Mouse (Mus musculus) liver, embryonic 14.5 days (tissue): ENCODE data around the gene Wwc1. TPM values are rescaled to one million over a fixed set of nuclear protein-coding genes. Genes with fewer than 3 reads are reported as not detected.

ENCODE experiments used
- ATAC-seq: fragments of 200-750 bp; cut with Nextera tagmentation; 2 replicates; pipeline ENCODE4 v1.8.0; 2017; ENCODE audit warnings: moderate number of reproducible peaks, mild to moderate bottlenecking, moderate library complexity; ENCODE audit not compliant: insufficient read depth
- DNase-seq, 3 experiments: peaks; one replicate each; pipeline ENCODE4 v3.0.0-alpha.2; 2012 to 2013; ENCODE audit warnings: low read depth in 3 of 3, low spot score in 3 of 3
- H3K27ac ChIP-seq: fragments of 300-500 bp; sonication (generic); 2 replicates; pipeline ENCODE4 v1.5.1; 2014; ENCODE audit warnings: moderate library complexity, mild to moderate bottlenecking, control low read depth, inconsistent platforms
- H3K27me3 ChIP-seq: fragments of 300-500 bp; sonication (generic); 2 replicates; pipeline ENCODE4 v1.6.1; 2014; ENCODE audit warnings: mild to moderate bottlenecking, low read length, moderate library complexity; ENCODE audit not compliant: control insufficient read depth, insufficient read depth
- H3K36me3 ChIP-seq: fragments of 300-500 bp; sonication (generic); replicated peaks from 2 replicates; pipeline ENCODE4 v1.6.1; 2014; ENCODE audit warnings: low read depth; ENCODE audit not compliant: control insufficient read depth, insufficient read depth
- H3K4me1 ChIP-seq, 2 experiments: fragments of 200-500 bp in 1 of 2; fragments of 300-500 bp in 1 of 2; sonication (generic) in 1 of 2; replicated peaks; 2 replicates each; pipeline ENCODE4 v1.6.1; 2012 to 2014; ENCODE audit warnings: antibody characterized with exemption in 1 of 2, inconsistent platforms in 1 of 2, low read length in 1 of 2; ENCODE audit not compliant: control insufficient read depth in 2 of 2, insufficient read depth in 2 of 2
- H3K4me2 ChIP-seq: fragments of 300-500 bp; sonication (generic); 2 replicates; pipeline ENCODE4 v1.6.1; 2014; ENCODE audit warnings: low read depth, mild to moderate bottlenecking, control low read depth, moderate library complexity
- H3K4me3 ChIP-seq, 2 experiments: fragments of 200-500 bp in 1 of 2; fragments of 300-500 bp in 1 of 2; sonication (generic) in 1 of 2; 2 replicates each; pipeline ENCODE4 v1.5.1; 2012 to 2014; ENCODE audit warnings: low read depth in 2 of 2, low read length in 2 of 2, mild to moderate bottlenecking in 2 of 2, control low read depth in 1 of 2, inconsistent platforms in 1 of 2, moderate library complexity in 1 of 2; ENCODE audit not compliant: insufficient read depth in 1 of 2
- H3K9ac ChIP-seq: fragments of 300-500 bp; sonication (generic); replicated peaks from 2 replicates; pipeline ENCODE4 v1.6.1; 2014; ENCODE audit warnings: mild to moderate bottlenecking, control low read depth, moderate library complexity
- H3K9me3 ChIP-seq: fragments of 300-500 bp; sonication (generic); 2 replicates; pipeline ENCODE4 v1.6.1; 2016; ENCODE audit warnings: low read length, mixed read lengths; ENCODE audit not compliant: control insufficient read depth
- CTCF ChIP-seq: IDR thresholded peaks from 2 replicates; pipeline ENCODE4 v1.5.1; 2016; ENCODE audit warnings: antibody characterized with exemption, low read depth, control low read depth
- EP300 ChIP-seq: IDR thresholded peaks from 2 replicates; pipeline ENCODE4 v1.6.1; 2016; ENCODE audit warnings: antibody characterized with exemption, low read depth
- WGBS: fragments of 180-500 bp; shearing (Covaris S2); extraction: QIAGEN DNeasy Blood & Tissue Kit; methylation state at CpG from one replicate; pipeline ENCODE4 v1.1.7; 2014; ENCODE audit not compliant: insufficient replicate concordance; 5-methylcytosine and 5-hydroxymethylcytosine counted together
- polyA plus RNA-seq, 2 experiments: library from polyadenylated mRNA; depleted of rRNA in 1 of 2; stranded (reverse) in 1 of 2; unstranded in 1 of 2; fragments of >200 nt; fragmentation: Nextera tagmentation in 1 of 2; extraction: Ambion mirVana in 1 of 2; gene quantifications; 2 replicates each; pipeline versions ENCODE4 v1.2.1 to v1.2.3; 2012 to 2014

Gene Wwc1
- polyA plus RNA-seq, 2 experiments: 0.65 to 2.5 TPM

GRCm38 (mm10) chr11:35973135-35973534 lies 7.2 kb downstream of the Wwc1 start:
- H3K9me3 ChIP-seq: no peaks in the 10 kb centered on the region
- no peaks in the 10 kb centered on the region for H3K36me3 ChIP-seq
- H3K4me2 ChIP-seq: no peak overlapping the region
- WGBS: 39% methylated on average over 7 of the region's 7 CpGs
- no peak overlapping the region for H3K27ac ChIP-seq
- peaks cover 0 to 4% of the 10 kb centered on the region in 2 experiments; a peak in 1 of 4 replicates for H3K4me1 ChIP-seq
- no peak overlapping the region for H3K4me3 ChIP-seq
- H3K9ac ChIP-seq: no peak overlapping the region
- ATAC-seq: no peak
- DNase-seq: no peak
- H3K27me3 ChIP-seq: peaks cover 4% of the 10 kb centered on the region
- TF ChIP-seq EP300 (no peak), CTCF (no peak)

GRCm38 (mm10) chr11:35972270-35972931 lies 7.9 kb downstream of the Wwc1 start:
- Histone ChIP-seq H3K9ac (no peak overlapping the region), H3K9me3 (no peaks in the 10 kb centered on the region), H3K27me3 (no peaks in the 10 kb centered on the region), H3K4me3 (no peak overlapping the region), H3K4me1 (peaks cover 0 to 4% of the 10 kb centered on the region in 2 experiments; a peak in 1 of 4 replicates), H3K27ac (no peak overlapping the region), H3K4me2 (no peak overlapping the region), H3K36me3 (no peaks in the 10 kb centered on the region)
- no peak for TF ChIP-seq EP300
- TF ChIP-seq CTCF: no peak
- WGBS: 18% methylated on average over 6 of the region's 6 CpGs
- ATAC-seq (no peak), DNase-seq (no peak)

- TF ChIP-seq EP300: no peak
- no peak for TF ChIP-seq CTCF
- 72% methylated on average over 19 of the region's 19 CpGs for WGBS
- no peak overlapping the region for H3K4me3 ChIP-seq
- H3K9me3 ChIP-seq: no peaks in the 10 kb centered on the region
- ATAC-seq (no peak), DNase-seq (no peak)
- no peak overlapping the region for H3K27ac ChIP-seq
- no peaks in the 10 kb centered on the region for H3K36me3 ChIP-seq
- H3K4me2 ChIP-seq: no peak overlapping the region
- H3K4me1 ChIP-seq: peaks cover 0 to 4% of the 10 kb centered on the region in 2 experiments; a peak in 1 of 4 replicates
- H3K9ac ChIP-seq: no peak overlapping the region
- no peaks in the 10 kb centered on the region for H3K27me3 ChIP-seq
Observed at GRCm38 (mm10) chr11:35970806-35971705, 9.3 kb downstream of the Wwc1 start.

GRCm38 (mm10) chr11:35968291-35968690 lies 12.0 kb downstream of the Wwc1 start:
- H3K4me2 ChIP-seq: no peak overlapping the region

GRCm38 (mm10) chr11:35963981-35964549 lies 16.3 kb downstream of the Wwc1 start:
- 58% methylated on average over 9 of the region's 9 CpGs for WGBS
- DNase-seq (no peak), ATAC-seq (no peak)
- no peaks in the 10 kb centered on the region for H3K9me3 ChIP-seq
- no peak overlapping the region for H3K4me2 ChIP-seq
- H3K4me3 ChIP-seq: no peak overlapping the region
- H3K4me1 ChIP-seq: no peaks in the 10 kb centered on the region
- H3K9ac ChIP-seq: no peak overlapping the region
- TF ChIP-seq CTCF (no peak), EP300 (no peak)
- H3K36me3 ChIP-seq: no peaks in the 10 kb centered on the region
- H3K27me3 ChIP-seq: no peaks in the 10 kb centered on the region
- H3K27ac ChIP-seq: no peak overlapping the region

More at GRCm38 (mm10) chr11:35968291-35968690, 12.0 kb downstream of the Wwc1 start:
- Histone ChIP-seq H3K4me1 (no peaks in the 10 kb centered on the region), H3K27me3 (no peaks in the 10 kb centered on the region), H3K4me3 (no peak overlapping the region), H3K9ac (no peak overlapping the region), H3K27ac (no peak overlapping the region), H3K36me3 (no peaks in the 10 kb centered on the region), H3K9me3 (no peaks in the 10 kb centered on the region)
- WGBS: 76% methylated on average over 10 of the region's 10 CpGs
- no peak for TF ChIP-seq CTCF
- no peak for TF ChIP-seq EP300
- DNase-seq (no peak), ATAC-seq (no peak)
